ENCODE assay signal across 18 mouse cellular contexts in the genomic region with DNA sequence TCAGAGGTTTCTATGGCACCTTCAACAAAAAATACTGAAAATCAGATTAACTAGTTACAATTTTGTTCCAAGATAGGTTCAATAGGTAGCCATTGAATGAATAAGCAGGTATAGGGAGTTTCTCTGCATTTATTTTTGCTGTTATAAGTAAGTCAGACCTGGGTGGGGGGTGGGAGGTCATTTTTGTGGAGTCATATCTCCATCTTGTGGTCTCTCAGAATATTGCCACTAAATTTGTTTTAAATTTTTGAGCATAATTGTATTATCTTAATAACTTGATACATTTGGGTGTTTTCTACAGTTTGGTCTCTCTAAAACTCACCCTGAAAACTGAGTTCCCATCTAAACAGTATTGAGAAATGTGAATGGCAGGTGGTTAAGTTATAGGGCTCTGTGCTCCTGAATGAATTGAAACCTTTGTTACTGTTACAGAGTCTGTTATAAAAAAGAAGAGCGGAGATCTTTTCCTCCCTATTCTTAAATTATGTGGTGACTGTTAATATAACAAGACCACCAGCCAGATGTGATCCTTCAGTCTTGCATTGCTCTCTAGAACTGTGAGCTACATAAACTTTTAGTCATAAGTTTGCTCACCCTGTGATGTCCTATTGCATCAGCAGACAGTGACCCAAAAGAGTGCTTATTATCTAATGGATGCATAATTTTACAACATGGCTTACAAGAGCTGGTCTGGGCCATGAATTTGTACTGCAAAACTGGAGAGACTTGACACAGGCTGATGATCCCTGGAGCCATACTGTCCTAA. TPM values are rescaled to one million over a fixed set of nuclear protein-coding genes. Genes with fewer than 3 reads are reported as not detected.
DNase-seq lines count a peak whose midpoint lies in the region; ATAC-seq and TF ChIP-seq lines count a peak whose summit lies in the region.
"Had no signal": no experiment of that assay in that cellular context is flagged by ENCODE, and none has a peak within 500 bp of the region (broad histone marks: within the 10 kb centered on the region; RNA-seq: fewer than 3 reads in every experiment).

No protein-coding gene starts in this region.

- H3K79me2 ChIP-seq in CH12.LX (replicated peaks; ENCODE audit: control insufficient read depth, extremely low read depth, insufficient read depth, poor library complexity, severe bottlenecking), result peaks cover 71% of the 10 kb centered on the region

- no peak for ATAC-seq in liver, embryonic 14.5 days (ENCODE audit: insufficient read depth)
- ATAC-seq in liver, embryonic 11.5 days (replicated peaks; ENCODE audit: low FRiP score), result no peak
- peak; percentile 64 for ATAC-seq in megakaryocyte progenitor cell, adult 5-6 weeks (replicated peaks; ENCODE audit: poor library complexity)

- TF ChIP-seq POLR2A in CH12.LX (IDR thresholded peaks at IDR 0.05; ENCODE audit: low read depth, low read length), result no peak

- peak; percentile 18; the same call in 1 of the 2 replicates for TF ChIP-seq CTCF in liver, embryonic 14.5 days (IDR thresholded peaks at IDR 0.05; ENCODE audit: low read depth)
- TF ChIP-seq CTCF in CH12.LX (conservative IDR thresholded peaks at IDR 0.05 in 1 of 2, IDR thresholded peaks at IDR 0.05 in 1 of 2; ENCODE audit: low read depth in 2 of 2, low read length in 2 of 2), result peak in 1 of 2 experiments; percentile 63; a peak in 2 of 4 replicates

- H3K4me3 ChIP-seq in liver, embryonic 14.5 days (ENCODE audit: insufficient read depth in 1 of 2, low read depth in 2 of 2, low read length in 2 of 2), result no peak overlapping the region
- H3K4me3 ChIP-seq in liver, embryonic 11.5 days (ENCODE audit: low read depth, low read length), result no peak overlapping the region
- no peak overlapping the region for H3K4me3 ChIP-seq in CH12.LX (replicated peaks in 1 of 3; ENCODE audit: low read depth in 2 of 3, low read length in 2 of 3, poor library complexity in 1 of 3)
- H3K4me3 ChIP-seq: embryonic facial prominence, embryonic 10.5 days; hindbrain, embryonic 13.5 days; kidney, embryonic 15.5 days; limb, embryonic 10.5 days; neural tube, embryonic 13.5 days had no signal

- H3K9me3 ChIP-seq in liver, embryonic 14.5 days (ENCODE audit: control insufficient read depth, low read length), result no peaks in the 10 kb centered on the region
- H3K9me3 ChIP-seq in liver, embryonic 11.5 days (ENCODE audit: control insufficient read depth, low read length), result no peaks in the 10 kb centered on the region
- H3K9me3 ChIP-seq in CH12.LX (replicated peaks; ENCODE audit: low read length), result no peaks in the 10 kb centered on the region
- H3K9me3 ChIP-seq: embryonic facial prominence, embryonic 10.5 days; G1E; hindbrain, embryonic 13.5 days; kidney, embryonic 15.5 days; limb, embryonic 10.5 days; neural tube, embryonic 13.5 days had no signal

- in situ Hi-C loops in CH12.LX (cut with MboI; ENCODE audit: low pct_ligation_motif_present, low pct_unique_long_range_greater_than_20kb, low sequenced_read_pairs), result no loop called here

- dilution Hi-C loops in CH12.LX (cut with MboI; ENCODE audit: extremely low pct_ligation_motif_present, extremely low pct_unique_long_range_greater_than_20kb, low sequenced_read_pairs), result no loop called here

- no peak overlapping the region for H3K4me2 ChIP-seq in liver, embryonic 14.5 days (ENCODE audit: low read depth)
- H3K4me2 ChIP-seq in liver, embryonic 11.5 days, result no peak overlapping the region
- no peak overlapping the region for H3K4me2 ChIP-seq in CH12.LX (ENCODE audit: insufficient read depth, low read depth, poor library complexity, severe bottlenecking)
- H3K4me2 ChIP-seq: hindbrain, embryonic 13.5 days; kidney, embryonic 15.5 days; neural tube, embryonic 13.5 days had no signal

- no peak for DNase-seq in liver, embryonic 14.5 days (ENCODE audit: low read depth in 3 of 3, low spot score in 3 of 3)
- no peak for DNase-seq in liver, embryonic 11.5 days (ENCODE audit: low spot score)
- DNase-seq in CD4-positive helper T cell, adult 2 months (ENCODE audit: low read depth, low spot score), result peak; percentile 21
- DNase-seq in CH12.LX (ENCODE audit: extremely low read depth), result peak; percentile 29
- DNase-seq in cerebellum, adult 8-10 months, result no peak
- no peak for DNase-seq in cerebellum, postnatal 36 days
- DNase-seq: cerebellum, adult 18-20 months; layer of hippocampus, adult 9-11 months; lung, adult 2 months; right cerebral cortex, postnatal 14 days; thymus, postnatal 4 days had no signal

- no peaks in the 10 kb centered on the region; a peak in 1 of 4 replicates for H3K4me1 ChIP-seq in liver, embryonic 14.5 days (replicated peaks; ENCODE audit: control insufficient read depth in 2 of 2, insufficient read depth in 2 of 2, low read length in 1 of 2)
- peaks cover 4% of the 10 kb centered on the region; the same call in 1 of the 2 replicates for H3K4me1 ChIP-seq in liver, embryonic 11.5 days (replicated peaks; ENCODE audit: control insufficient read depth, insufficient read depth, low read length)
- peaks cover 0 to 37% of the 10 kb centered on the region in 2 experiments; a peak in 1 of 4 replicates for H3K4me1 ChIP-seq in CH12.LX (ENCODE audit: control insufficient read depth in 1 of 2, insufficient read depth in 2 of 2)
- H3K4me1 ChIP-seq: embryonic facial prominence, embryonic 10.5 days; hindbrain, embryonic 13.5 days; kidney, embryonic 15.5 days; limb, embryonic 10.5 days; neural tube, embryonic 13.5 days had no signal

- 76% methylated on average over 1 of the region's 1 CpGs for WGBS in liver, embryonic 14.5 days (ENCODE audit: insufficient replicate concordance)
- 93% methylated on average over 1 of the region's 1 CpGs for WGBS in liver, embryonic 11.5 days

- H3K27me3 ChIP-seq in liver, embryonic 14.5 days (ENCODE audit: control insufficient read depth, insufficient read depth, low read length), result no peaks in the 10 kb centered on the region
- H3K27me3 ChIP-seq in liver, embryonic 11.5 days (replicated peaks; ENCODE audit: control insufficient read depth, insufficient read depth, low read length), result no peaks in the 10 kb centered on the region
- H3K27me3 ChIP-seq in CH12.LX (replicated peaks), result no peaks in the 10 kb centered on the region
- H3K27me3 ChIP-seq: hindbrain, embryonic 13.5 days; kidney, embryonic 15.5 days; neural tube, embryonic 13.5 days had no signal

- H3K27ac ChIP-seq in liver, embryonic 14.5 days, result no peak overlapping the region
- H3K27ac ChIP-seq in liver, embryonic 11.5 days (ENCODE audit: low read depth, low read length), result no peak overlapping the region
- no peak overlapping the region for H3K27ac ChIP-seq in CH12.LX (ENCODE audit: insufficient read depth, low read depth)
- H3K27ac ChIP-seq: embryonic facial prominence, embryonic 10.5 days; hindbrain, embryonic 13.5 days; kidney, embryonic 15.5 days; limb, embryonic 10.5 days; neural tube, embryonic 13.5 days had no signal

- TF ChIP-seq EP300 in liver, embryonic 14.5 days (IDR thresholded peaks at IDR 0.05; ENCODE audit: low read depth), result no peak
- TF ChIP-seq EP300 in CH12.LX (IDR thresholded peaks at IDR 0.05; ENCODE audit: low read length), result no peak

- H3K9ac ChIP-seq in liver, embryonic 14.5 days (replicated peaks), result no peak overlapping the region
- H3K9ac ChIP-seq in liver, embryonic 11.5 days (ENCODE audit: low read depth, low read length), result no peak overlapping the region
- peak overlapping the region; percentile 44; the same call in 1 of the 2 replicates for H3K9ac ChIP-seq in CH12.LX (ENCODE audit: insufficient read depth, low read depth)
- H3K9ac ChIP-seq: hindbrain, embryonic 13.5 days; kidney, embryonic 15.5 days; neural tube, embryonic 13.5 days had no signal

- peaks cover 3% of the 10 kb centered on the region; the same call in 1 of the 2 replicates for H3K36me3 ChIP-seq in liver, embryonic 14.5 days (replicated peaks; ENCODE audit: control insufficient read depth, insufficient read depth, low read depth)
- no peaks in the 10 kb centered on the region for H3K36me3 ChIP-seq in liver, embryonic 11.5 days (ENCODE audit: control insufficient read depth, insufficient read depth, low read length)
- H3K36me3 ChIP-seq in CH12.LX (replicated peaks in 1 of 2; ENCODE audit: control insufficient read depth in 1 of 2, insufficient read depth in 1 of 2, low read length in 1 of 2), result peaks cover 0 to 27% of the 10 kb centered on the region in 2 experiments
- H3K36me3 ChIP-seq: hindbrain, embryonic 13.5 days; kidney, embryonic 15.5 days; neural tube, embryonic 13.5 days had no signal

- peak; percentile 66 for TF ChIP-seq RAD21 in CH12.LX (IDR thresholded peaks at IDR 0.05; ENCODE audit: low read depth, low read length)

TF ChIP-seq in CH12.LX, 34 proteins besides CTCF, POLR2A, EP300 and RAD21 (continues in another document):
- TF ChIP-seq CHD1 (IDR thresholded peaks at IDR 0.05; ENCODE audit: low read depth, low read length) (0 out of 2 replicates have a peak, but pooled peaks have one; percentile 44), USF2 (conservative IDR thresholded peaks at IDR 0.05; ENCODE audit: low read depth, low read length) (no peak)

RNA-seq across cellular contexts. Expression of gene Naa50, which starts 9.6 kb away (rescaled TPM):
- 11.3 and 19.1 TPM in 2 replicates for polyA plus RNA-seq in liver, embryonic 14.5 days (2012; rRNA removed)
- polyA plus RNA-seq in liver, embryonic 14.5 days (2014; fragmentation: Nextera tagmentation; extraction: Ambion mirVana), result 39.0 and 40.6 TPM in 2 replicates
- 143 and 150 TPM in 2 replicates for polyA plus RNA-seq in liver, embryonic 11.5 days (2014; fragmentation: Nextera tagmentation; extraction: Ambion mirVana)
- total RNA-seq in CH12.LX (2012; rRNA removed) (40.1 and 57.5 TPM in 2 replicates), CH12.LX (2014; rRNA removed) (121 and 122 TPM in 2 replicates)
- 186 and 200 TPM in 2 replicates for polyA plus RNA-seq in CH12.LX (2012; ENCODE audit: insufficient read length, low read depth)
- 164 and 170 TPM in 2 replicates for total RNA-seq in megakaryocyte progenitor cell, adult 5-6 weeks (2015)
- 112 and 129 TPM in 2 replicates for total RNA-seq in megakaryocyte progenitor cell, adult 5-6 weeks (2017)

RNA-seq across cellular contexts. Expression of gene Atp6v1a, which starts 9.7 kb away (rescaled TPM):
- polyA plus RNA-seq in liver, embryonic 14.5 days (2012; rRNA removed), result 8.6 and 11.9 TPM in 2 replicates
- 28.1 and 28.8 TPM in 2 replicates for polyA plus RNA-seq in liver, embryonic 14.5 days (2014; fragmentation: Nextera tagmentation; extraction: Ambion mirVana)
- polyA plus RNA-seq in liver, embryonic 11.5 days (2014; fragmentation: Nextera tagmentation; extraction: Ambion mirVana), result 49.7 and 53.8 TPM in 2 replicates
- total RNA-seq in CH12.LX (2012; rRNA removed), result 72.4 and 78.5 TPM in 2 replicates
- total RNA-seq in CH12.LX (2014; rRNA removed), result 104 and 113 TPM in 2 replicates
- polyA plus RNA-seq in CH12.LX (2012; ENCODE audit: insufficient read length, low read depth), result 71.2 and 75.0 TPM in 2 replicates
- total RNA-seq in megakaryocyte progenitor cell, adult 5-6 weeks (2015), result 49.5 and 51.9 TPM in 2 replicates
- 81.0 and 83.3 TPM in 2 replicates for total RNA-seq in megakaryocyte progenitor cell, adult 5-6 weeks (2017)

RNA-seq across cellular contexts. Expression of gene Usf3, which starts 23.9 kb away (rescaled TPM):
- 3.7 and 3.9 TPM in 2 replicates for polyA plus RNA-seq in liver, embryonic 14.5 days (2012; rRNA removed)
- 2.7 and 3.1 TPM in 2 replicates for polyA plus RNA-seq in liver, embryonic 14.5 days (2014; fragmentation: Nextera tagmentation; extraction: Ambion mirVana)
- polyA plus RNA-seq in liver, embryonic 11.5 days (2014; fragmentation: Nextera tagmentation; extraction: Ambion mirVana), result 5.7 and 5.8 TPM in 2 replicates
- total RNA-seq in CH12.LX (2012; rRNA removed) (4.8 and 5.2 TPM in 2 replicates), CH12.LX (2014; rRNA removed) (3.6 and 4.0 TPM in 2 replicates)
- 5.0 and 8.5 TPM in 2 replicates for polyA plus RNA-seq in CH12.LX (2012; ENCODE audit: insufficient read length, low read depth)
- 26.5 and 30.7 TPM in 2 replicates for total RNA-seq in megakaryocyte progenitor cell, adult 5-6 weeks (2015)
- 9.4 and 10.0 TPM in 2 replicates for total RNA-seq in megakaryocyte progenitor cell, adult 5-6 weeks (2017)

Comparison
In these comparisons a context has a peak if more than half of its experiments do, and no peak if none do; other contexts are left out.
1. DNase-seq: peak in CD4-positive helper T cell, adult 2 months (single experiment) and CH12.LX (single experiment); none in liver, embryonic 14.5 days (0 of 3), liver, embryonic 11.5 days (single experiment), cerebellum, adult 8-10 months (single experiment) and cerebellum, postnatal 36 days (0 of 2).